Mouse (Mus musculus) neural tube, embryonic 10.5 days (tissue): ENCODE measurements around the gene Actb.

Experiments used
- DNase-seq: peaks from one replicate; pipeline ENCODE4 v3.0.0-alpha.2; 2017; ENCODE audit warnings: low spot score; ENCODE audit errors: extremely low spot score

Gene Actb

GRCm38 (mm10) chr5:142879318-142880175, 27.0 kb downstream of the Actb start:
- peak; percentile 72 for DNase-seq

- DNase-seq = no peak
Observed at GRCm38 (mm10) chr5:142878570-142878969, 28.0 kb downstream of the Actb start.

GRCm38 (mm10) chr5:142877337-142878280, 28.9 kb downstream of the Actb start:
- DNase-seq = peak; percentile 83

- no peak for DNase-seq
Observed at GRCm38 (mm10) chr5:142876896-142877295, 29.7 kb downstream of the Actb start.

- no peak for DNase-seq
Observed at GRCm38 (mm10) chr5:142875513-142875905, 31.0 kb downstream of the Actb start.

- no peak for DNase-seq
Observed at GRCm38 (mm10) chr5:142874791-142875512, 31.6 kb downstream of the Actb start.

- no peak for DNase-seq
Observed at GRCm38 (mm10) chr5:142873718-142874117, 32.8 kb downstream of the Actb start.

GRCm38 (mm10) chr5:142871765-142872164, 34.8 kb downstream of the Actb start:
- no peak for DNase-seq

GRCm38 (mm10) chr5:142869463-142869862, 37.1 kb downstream of the Actb start:
- no peak for DNase-seq

GRCm38 (mm10) chr5:142857763-142858229, 48.8 kb downstream of the Actb start:
- no peak for DNase-seq

GRCm38 (mm10) chr5:142856408-142856807, 50.1 kb downstream of the Actb start:
- DNase-seq = no peak

GRCm38 (mm10) chr5:142854877-142855276, 51.7 kb downstream of the Actb start:
- DNase-seq = peak; percentile 53

- DNase-seq = no peak
Observed at GRCm38 (mm10) chr5:142853585-142853984, 53.0 kb downstream of the Actb start.
